Mouse (Mus musculus): ENCODE measurements around the gene Mettl7a2.

GRCm38 (mm10) chr15:100312346-100312745 is 40.7 kb upstream of the Mettl7a2 start:
- TF ChIP-seq CTCF (IDR thresholded peaks at IDR 0.05; ENCODE audit: low read depth), result no peak
- TF ChIP-seq EP300 (IDR thresholded peaks at IDR 0.05; ENCODE audit: low read depth), result no peak
